Mouse (Mus musculus): ENCODE results near the gene Nfatc4. TPM values are rescaled to one million over a fixed set of nuclear protein-coding genes. Genes with fewer than 3 reads are reported as not detected.
A peak's percentile ranks its signal among the peaks of the same experiment; 100 is the strongest.

Nfatc4 gene
- polyA plus RNA-seq, 1 experiment from 2014 or later: 154 TPM

GRCm38 (mm10) chr14:55785195-55785594, 37.7 kb upstream of the Nfatc4 start:
- no peak overlapping the region for H3K9ac ChIP-seq
- no peak for ATAC-seq (ENCODE audit: insufficient number of reproducible peaks, insufficient read depth, low FRiP score, low TSS enrichment)
- WGBS: 26% methylated on average over 6 of the region's 6 CpGs
- H3K4me2 ChIP-seq (replicated peaks): no peak overlapping the region
- H3K27me3 ChIP-seq: peaks cover 62% of the 10 kb centered on the region
- no peak overlapping the region for H3K4me3 ChIP-seq
- no peaks in the 10 kb centered on the region for H3K9me3 ChIP-seq
- H3K36me3 ChIP-seq: no peaks in the 10 kb centered on the region
- peaks cover 42% of the 10 kb centered on the region for H3K4me1 ChIP-seq
- H3K27ac ChIP-seq: no peak overlapping the region

- Histone ChIP-seq H3K4me2 (replicated peaks) (peak overlapping the region; percentile 75), H3K9me3 (no peaks in the 10 kb centered on the region), H3K4me3 (peak overlapping the region; percentile 45), H3K27ac (no peak overlapping the region), H3K9ac (0 out of 2 replicates have a peak overlapping the region, but pooled peaks have one; percentile 16), H3K4me1 (peaks cover 20% of the 10 kb centered on the region), H3K27me3 (peaks cover 57% of the 10 kb centered on the region), H3K36me3 (no peaks in the 10 kb centered on the region)
- 37% methylated on average over 11 of the region's 11 CpGs for WGBS
- ATAC-seq (ENCODE audit: insufficient number of reproducible peaks, insufficient read depth, low FRiP score, low TSS enrichment): no peak
These were observed 35.2 kb upstream of the Nfatc4 start for GRCm38 (mm10) chr14:55787731-55788130.

GRCm38 (mm10) chr14:55788256-55789050, 34.5 kb upstream of the Nfatc4 start, which contains the start of gene Ripk3:
Ripk3 (minus strand) TSS chr14:55788865.
- ATAC-seq (ENCODE audit: insufficient number of reproducible peaks, insufficient read depth, low FRiP score, low TSS enrichment): no peak
- WGBS: 5% methylated on average over 40 of the region's 40 CpGs
- peaks cover 57% of the 10 kb centered on the region for H3K27me3 ChIP-seq

GRCm38 (mm10) chr14:55793461-55793860, 29.5 kb upstream of the Nfatc4 start:
- Histone ChIP-seq H3K9me3 (no peaks in the 10 kb centered on the region), H3K9ac (no peak overlapping the region), H3K27ac (no peak overlapping the region), H3K4me2 (replicated peaks) (no peak overlapping the region), H3K27me3 (peaks cover 12% of the 10 kb centered on the region; the same call in 1 of the 2 replicates), H3K36me3 (no peaks in the 10 kb centered on the region), H3K4me1 (peaks cover 4% of the 10 kb centered on the region; the same call in 1 of the 2 replicates), H3K4me3 (no peak overlapping the region)
- 69% methylated on average over 2 of the region's 2 CpGs for WGBS
- no peak for ATAC-seq (ENCODE audit: insufficient number of reproducible peaks, insufficient read depth, low FRiP score, low TSS enrichment)

More at GRCm38 (mm10) chr14:55788256-55789050, 34.5 kb upstream of the Nfatc4 start, which contains the start of gene Ripk3:
- Histone ChIP-seq H3K4me1 (peaks cover 19% of the 10 kb centered on the region), H3K9ac (peak within 1 kb of the TSS; percentile 42), H3K27ac (no peak within 1 kb of the TSS), H3K9me3 (no peaks in the 10 kb centered on the region), H3K36me3 (no peaks in the 10 kb centered on the region), H3K4me3 (peak within 1 kb of the TSS; percentile 45), H3K4me2 (replicated peaks) (peak within 1 kb of the TSS; percentile 75)

- Histone ChIP-seq H3K4me2 (replicated peaks) (no peak overlapping the region), H3K9ac (no peak overlapping the region), H3K4me1 (no peaks in the 10 kb centered on the region), H3K27me3 (0 out of 2 replicates have a peak, but pooled peaks cover 7% of the 10 kb centered on the region), H3K36me3 (no peaks in the 10 kb centered on the region), H3K9me3 (no peaks in the 10 kb centered on the region), H3K27ac (no peak overlapping the region), H3K4me3 (no peak overlapping the region)
- no peak for ATAC-seq (ENCODE audit: insufficient number of reproducible peaks, insufficient read depth, low FRiP score, low TSS enrichment)
- 58% methylated on average over 2 of the region's 2 CpGs for WGBS
These were observed 29.0 kb upstream of the Nfatc4 start for GRCm38 (mm10) chr14:55793946-55794345.

GRCm38 (mm10) chr14:55795380-55796163, 27.4 kb upstream of the Nfatc4 start:
- Histone ChIP-seq H3K27me3 (no peaks in the 10 kb centered on the region), H3K9ac (no peak overlapping the region), H3K9me3 (no peaks in the 10 kb centered on the region), H3K27ac (no peak overlapping the region), H3K36me3 (no peaks in the 10 kb centered on the region), H3K4me2 (replicated peaks) (no peak overlapping the region), H3K4me1 (no peaks in the 10 kb centered on the region), H3K4me3 (no peak overlapping the region)
- no peak for ATAC-seq (ENCODE audit: insufficient number of reproducible peaks, insufficient read depth, low FRiP score, low TSS enrichment)
- 81% methylated on average over 15 of the region's 15 CpGs for WGBS

- 25% methylated on average over 16 of the region's 16 CpGs for WGBS
- peak; percentile 64; the same call in 1 of the 2 replicates for ATAC-seq (ENCODE audit: insufficient number of reproducible peaks, insufficient read depth, low FRiP score, low TSS enrichment)
- H3K9ac ChIP-seq: peak overlapping the region; percentile 31
- no peaks in the 10 kb centered on the region for H3K27me3 ChIP-seq
- H3K4me3 ChIP-seq: peak overlapping the region; percentile 49
- H3K4me2 ChIP-seq (replicated peaks): peak overlapping the region; percentile 61
- no peaks in the 10 kb centered on the region for H3K4me1 ChIP-seq
- H3K27ac ChIP-seq: no peak overlapping the region
- no peaks in the 10 kb centered on the region for H3K36me3 ChIP-seq
- H3K9me3 ChIP-seq: no peaks in the 10 kb centered on the region
These were observed 8.1 kb upstream of the Nfatc4 start for GRCm38 (mm10) chr14:55814885-55815284.

- peak overlapping the region; percentile 61 for H3K4me2 ChIP-seq (replicated peaks)
- WGBS: 23% methylated on average over 17 of the region's 17 CpGs
- no peaks in the 10 kb centered on the region for H3K27me3 ChIP-seq
- peak overlapping the region; percentile 49 for H3K4me3 ChIP-seq
- H3K9ac ChIP-seq: peak overlapping the region; percentile 31
- no peaks in the 10 kb centered on the region for H3K36me3 ChIP-seq
- no peaks in the 10 kb centered on the region for H3K9me3 ChIP-seq
- ATAC-seq (ENCODE audit: insufficient number of reproducible peaks, insufficient read depth, low FRiP score, low TSS enrichment): no peak
- no peaks in the 10 kb centered on the region for H3K4me1 ChIP-seq
- H3K27ac ChIP-seq: no peak overlapping the region
These were observed 7.6 kb upstream of the Nfatc4 start for GRCm38 (mm10) chr14:55815310-55815751.

- ATAC-seq (ENCODE audit: insufficient number of reproducible peaks, insufficient read depth, low FRiP score, low TSS enrichment): no peak
- Histone ChIP-seq H3K9me3 (no peaks in the 10 kb centered on the region), H3K4me2 (replicated peaks) (no peak overlapping the region), H3K4me1 (0 out of 2 replicates have a peak, but pooled peaks cover 4% of the 10 kb centered on the region), H3K9ac (no peak overlapping the region), H3K4me3 (no peak overlapping the region), H3K27me3 (no peaks in the 10 kb centered on the region), H3K36me3 (no peaks in the 10 kb centered on the region), H3K27ac (no peak overlapping the region)
- 84% methylated on average over 7 of the region's 7 CpGs for WGBS
These were observed 3.0 kb upstream of the Nfatc4 start for GRCm38 (mm10) chr14:55819845-55820405.

- no peak overlapping the region for H3K27ac ChIP-seq
- no peaks in the 10 kb centered on the region for H3K27me3 ChIP-seq
- no peaks in the 10 kb centered on the region for H3K9me3 ChIP-seq
- no peaks in the 10 kb centered on the region for H3K36me3 ChIP-seq
- H3K9ac ChIP-seq: no peak overlapping the region
- no peak overlapping the region for H3K4me2 ChIP-seq (replicated peaks)
- no peak for ATAC-seq (ENCODE audit: insufficient number of reproducible peaks, insufficient read depth, low FRiP score, low TSS enrichment)
- H3K4me1 ChIP-seq: 0 out of 2 replicates have a peak, but pooled peaks cover 4% of the 10 kb centered on the region
- 87% methylated on average over 9 of the region's 9 CpGs for WGBS
- no peak overlapping the region for H3K4me3 ChIP-seq
These were observed 2.4 kb upstream of the Nfatc4 start for GRCm38 (mm10) chr14:55820576-55820975.

GRCm38 (mm10) chr14:55822435-55822990, 431 bp upstream of the Nfatc4 start:
- H3K36me3 ChIP-seq: peaks cover 8% of the 10 kb centered on the region
- WGBS: 4% methylated on average over 13 of the region's 13 CpGs
- no peaks in the 10 kb centered on the region for H3K27me3 ChIP-seq
- H3K9me3 ChIP-seq: no peaks in the 10 kb centered on the region
- peak overlapping the region; percentile 85 for H3K4me3 ChIP-seq
- no peak for ATAC-seq (ENCODE audit: insufficient number of reproducible peaks, insufficient read depth, low FRiP score, low TSS enrichment)
- peak overlapping the region; percentile 98 for H3K4me2 ChIP-seq (replicated peaks)
- peaks cover 13% of the 10 kb centered on the region for H3K4me1 ChIP-seq
- H3K9ac ChIP-seq: no peak overlapping the region
- peak overlapping the region; percentile 100 for H3K27ac ChIP-seq
